Mouse (Mus musculus) heart, embryonic 14.5 days (tissue): ENCODE results near the gene Mical3. TPM values are rescaled to one million over a fixed set of nuclear protein-coding genes. Genes with fewer than 3 reads are reported as not detected.

ENCODE experiments used
- ATAC-seq: fragments of 200-750 bp; cut with Nextera tagmentation; 2 replicates; pipeline ENCODE4 v1.8.0; 2017; ENCODE audit warnings: low read depth, moderate TSS enrichment; ENCODE audit not compliant: insufficient number of reproducible peaks, insufficient read depth, low FRiP score
- H3K27ac ChIP-seq, 2 experiments: fragments of 200-500 bp in 1 of 2; fragments of 300-500 bp in 1 of 2; sonication (generic) in 1 of 2; replicated peaks in 1 of 2; 2 replicates each; pipeline ENCODE4 v1.5.1; 2012 to 2014; ENCODE audit warnings: low read depth in 2 of 2, low read length in 2 of 2, control low read depth in 1 of 2, mild to moderate bottlenecking in 1 of 2, mixed read lengths in 1 of 2; ENCODE audit not compliant: control insufficient read depth in 1 of 2, insufficient read depth in 1 of 2
- H3K27me3 ChIP-seq: fragments of 300-500 bp; sonication (generic); 2 replicates; pipeline ENCODE4 v1.6.1; 2014; ENCODE audit warnings: mild to moderate bottlenecking, low read length, control low read depth; ENCODE audit not compliant: control insufficient read depth, insufficient read depth
- H3K36me3 ChIP-seq: fragments of 300-500 bp; sonication (generic); 2 replicates; pipeline ENCODE4 v1.6.1; 2014; ENCODE audit warnings: mild to moderate bottlenecking, control low read depth, low read length, mixed read lengths; ENCODE audit not compliant: control insufficient read depth, insufficient read depth
- H3K4me1 ChIP-seq, 2 experiments: fragments of 200-500 bp in 1 of 2; fragments of 300-500 bp in 1 of 2; sonication (generic) in 1 of 2; 2 replicates each; pipeline ENCODE4 v1.6.1; 2012 to 2014; ENCODE audit warnings: low read length in 2 of 2, control low read depth in 1 of 2, mixed read lengths in 1 of 2; ENCODE audit not compliant: control insufficient read depth in 2 of 2, insufficient read depth in 2 of 2
- H3K4me2 ChIP-seq: fragments of 300-500 bp; sonication (generic); 2 replicates; pipeline ENCODE4 v1.6.1; 2014; ENCODE audit warnings: mild to moderate bottlenecking, low read length
- H3K4me3 ChIP-seq, 2 experiments: fragments of 200-500 bp in 1 of 2; fragments of 300-500 bp in 1 of 2; sonication (generic) in 1 of 2; 2 replicates each; pipeline ENCODE4 v1.5.1; 2012 to 2014; ENCODE audit warnings: low read length in 2 of 2, mild to moderate bottlenecking in 2 of 2, control low read depth in 1 of 2, low read depth in 1 of 2, moderate library complexity in 1 of 2; ENCODE audit not compliant: control insufficient read depth in 1 of 2, insufficient read depth in 1 of 2
- H3K9ac ChIP-seq: fragments of 300-500 bp; sonication (generic); 2 replicates; pipeline ENCODE4 v1.6.1; 2014; ENCODE audit warnings: mild to moderate bottlenecking, low read length
- H3K9me3 ChIP-seq: fragments of 300-500 bp; sonication (generic); 2 replicates; pipeline ENCODE4 v1.6.1; 2016; ENCODE audit warnings: low read length, control low read depth; ENCODE audit not compliant: control insufficient read depth
- WGBS: fragments of 180-500 bp; shearing (Covaris S2); extraction: QIAGEN DNeasy Blood & Tissue Kit; methylation state at CpG from one replicate; pipeline ENCODE4 v1.1.7; 2014; 5-methylcytosine and 5-hydroxymethylcytosine counted together
- polyA plus RNA-seq: library from polyadenylated mRNA; unstranded; fragments of >200 nt; fragmentation: Nextera tagmentation; extraction: Ambion mirVana; gene quantifications from 2 replicates; pipeline ENCODE4 v1.2.1, GENCODE M21; 2014

Gene Mical3
- polyA plus RNA-seq, 1 experiment from 2014 or later: 46.2 TPM

DNA sequence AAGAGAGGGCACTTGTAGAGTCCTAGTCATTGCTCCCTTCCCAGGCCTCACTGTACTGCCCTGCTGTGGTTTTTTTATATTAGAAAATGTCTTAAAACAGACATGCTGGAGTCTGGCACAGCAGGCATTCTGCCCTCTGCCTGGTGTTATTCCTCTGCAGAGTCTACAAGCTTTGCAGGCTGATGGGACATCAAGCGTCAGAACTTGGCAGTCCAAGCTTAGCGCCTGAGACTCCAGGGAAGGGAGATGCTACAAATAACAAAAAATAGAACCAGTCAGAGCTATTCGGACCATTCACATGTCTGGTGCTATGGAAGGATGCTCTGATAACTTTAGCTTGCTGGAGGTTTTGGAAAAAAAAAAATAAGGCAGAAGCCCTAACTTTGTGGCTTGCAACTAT is 144.6 kb downstream of the Mical3 start:
- H3K4me1 ChIP-seq: peaks cover 22 to 43% of the 10 kb centered on the region in 2 experiments
- 85% methylated on average over 3 of the region's 3 CpGs for WGBS
- H3K4me2 ChIP-seq: no peak overlapping the region
- H3K4me3 ChIP-seq: no peak overlapping the region
- H3K27ac ChIP-seq: peak overlapping the region in 1 of 2 experiments; percentile 89; a peak in 2 of 4 replicates
- H3K36me3 ChIP-seq: peaks cover 41% of the 10 kb centered on the region
- no peaks in the 10 kb centered on the region for H3K9me3 ChIP-seq
- ATAC-seq: no peak
- H3K9ac ChIP-seq: no peak overlapping the region; the same call in 1 of the 2 replicates
- H3K27me3 ChIP-seq: no peaks in the 10 kb centered on the region

DNA sequence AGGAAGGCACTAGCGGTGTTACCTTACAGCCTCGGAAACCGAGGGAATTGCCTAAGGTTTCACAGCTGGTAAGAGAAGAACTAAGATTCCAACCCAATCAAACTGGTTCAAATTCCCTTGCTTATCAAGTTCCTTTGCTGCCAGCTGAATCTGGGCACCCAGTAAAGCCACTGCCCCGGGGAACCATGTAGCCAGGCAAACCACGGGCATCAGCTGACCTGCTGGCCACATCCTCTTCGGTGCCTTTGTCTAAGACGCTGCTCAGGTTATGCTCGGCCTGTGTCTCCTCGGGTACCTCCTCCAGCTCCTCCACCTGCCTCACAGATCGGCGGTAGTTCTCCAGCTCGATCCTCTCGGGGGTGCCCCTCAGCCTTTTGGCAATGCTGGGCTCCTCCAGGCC is 148.5 kb downstream of the Mical3 start:
- no peak for ATAC-seq
- Histone ChIP-seq H3K9me3 (no peaks in the 10 kb centered on the region), H3K4me1 (peaks cover 22 to 30% of the 10 kb centered on the region in 2 experiments), H3K9ac (no peak overlapping the region), H3K36me3 (peaks cover 57% of the 10 kb centered on the region), H3K4me3 (no peak overlapping the region), H3K27me3 (no peaks in the 10 kb centered on the region), H3K27ac (no peak overlapping the region), H3K4me2 (no peak overlapping the region)
- WGBS: 93% methylated on average over 13 of the region's 13 CpGs

DNA sequence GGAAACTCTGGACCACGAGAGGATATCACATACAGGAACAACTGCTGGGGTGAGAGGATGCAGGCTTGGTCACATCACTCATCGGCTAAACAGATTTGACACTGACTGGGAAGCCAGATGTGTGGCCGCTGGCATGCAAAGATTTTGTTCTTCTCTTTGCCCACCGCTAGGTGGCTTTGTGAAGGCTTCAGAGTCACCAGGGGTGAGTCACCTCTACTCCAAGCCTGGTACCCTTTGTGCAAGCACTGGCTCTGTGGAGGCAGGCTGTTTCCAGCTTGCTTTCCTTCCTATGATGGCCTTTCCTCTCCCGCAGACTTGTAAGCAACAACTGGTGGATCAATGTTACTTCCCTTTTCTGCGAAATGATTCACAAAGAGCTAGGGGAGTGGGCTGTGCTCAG is 149.3 kb downstream of the Mical3 start:
- 60% methylated on average over 6 of the region's 6 CpGs for WGBS
- no peak for ATAC-seq
- Histone ChIP-seq H3K9ac (no peak overlapping the region), H3K36me3 (peaks cover 57% of the 10 kb centered on the region), H3K27ac (no peak overlapping the region), H3K4me2 (no peak overlapping the region), H3K4me3 (no peak overlapping the region), H3K4me1 (peaks cover 14 to 22% of the 10 kb centered on the region in 2 experiments), H3K27me3 (no peaks in the 10 kb centered on the region), H3K9me3 (no peaks in the 10 kb centered on the region)

DNA sequence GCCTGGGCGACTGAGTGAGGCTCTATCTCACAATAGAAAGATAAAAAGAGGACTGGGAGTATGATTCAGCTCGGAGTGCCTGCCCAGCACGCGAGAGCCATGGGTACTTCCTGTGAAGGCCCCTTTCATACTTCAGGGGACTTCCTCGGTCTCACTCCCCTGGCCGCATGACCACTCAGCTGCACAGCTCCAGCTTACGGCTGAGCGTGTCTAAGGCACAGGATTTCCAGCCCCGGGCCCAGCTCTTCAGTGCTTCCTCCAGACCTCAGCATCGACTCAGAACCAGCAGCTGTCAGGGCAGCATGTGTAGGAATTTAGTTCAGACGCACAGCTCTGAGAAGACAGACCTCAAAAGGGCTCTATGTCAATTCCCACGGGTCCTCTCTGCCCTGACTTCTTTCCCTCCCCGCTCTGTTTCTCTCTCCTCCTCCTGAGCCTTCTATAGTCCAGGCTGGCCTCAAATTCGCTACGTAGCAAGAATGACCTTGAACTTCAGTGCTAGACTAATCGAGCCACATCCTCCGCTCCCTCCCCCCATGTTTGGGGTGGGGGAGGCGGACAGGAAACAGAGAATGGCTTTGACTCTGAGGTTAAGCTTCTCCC is 152.7 kb downstream of the Mical3 start:
- H3K27ac ChIP-seq: peak overlapping the region; percentile 64 to 79
- H3K4me1 ChIP-seq: peaks cover 13 to 14% of the 10 kb centered on the region in 2 experiments
- ATAC-seq: peak; percentile 34; the same call in 1 of the 2 replicates
- WGBS: 19% methylated on average over 18 of the region's 18 CpGs
- H3K27me3 ChIP-seq: no peaks in the 10 kb centered on the region
- peak overlapping the region; percentile 56 for H3K9ac ChIP-seq
- H3K36me3 ChIP-seq: peaks cover 47% of the 10 kb centered on the region
- peak overlapping the region; percentile 16; the same call in 1 of the 2 replicates for H3K4me2 ChIP-seq
- no peaks in the 10 kb centered on the region for H3K9me3 ChIP-seq
- no peak overlapping the region for H3K4me3 ChIP-seq

DNA sequence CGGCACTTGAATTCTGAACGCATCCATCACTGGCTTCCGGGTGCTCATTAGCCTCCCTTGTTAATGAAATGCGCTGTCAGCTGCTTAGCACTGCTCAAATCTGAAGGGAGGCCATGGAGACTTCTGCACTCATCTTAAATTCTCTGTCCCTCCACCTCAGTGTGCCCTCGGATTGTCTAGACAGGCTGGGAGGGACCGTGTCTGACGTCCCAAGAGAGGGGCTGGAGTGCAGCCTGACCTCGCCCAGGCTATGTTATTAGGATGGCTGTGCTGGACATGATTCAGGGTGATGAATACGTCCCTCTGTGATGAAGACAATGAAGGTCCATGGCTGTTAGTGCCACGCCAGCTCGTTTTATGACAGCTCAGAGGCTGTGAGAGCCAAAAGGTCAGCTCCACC is 153.8 kb downstream of the Mical3 start:
- H3K4me2 ChIP-seq: no peak overlapping the region
- H3K36me3 ChIP-seq: peaks cover 50% of the 10 kb centered on the region
- H3K9me3 ChIP-seq: no peaks in the 10 kb centered on the region
- no peak overlapping the region for H3K27ac ChIP-seq
- WGBS: 76% methylated on average over 11 of the region's 11 CpGs
- no peaks in the 10 kb centered on the region for H3K27me3 ChIP-seq
- no peak overlapping the region for H3K4me3 ChIP-seq
- H3K9ac ChIP-seq: no peak overlapping the region
- ATAC-seq: no peak
- peaks cover 14% of the 10 kb centered on the region in 2 experiments for H3K4me1 ChIP-seq

DNA sequence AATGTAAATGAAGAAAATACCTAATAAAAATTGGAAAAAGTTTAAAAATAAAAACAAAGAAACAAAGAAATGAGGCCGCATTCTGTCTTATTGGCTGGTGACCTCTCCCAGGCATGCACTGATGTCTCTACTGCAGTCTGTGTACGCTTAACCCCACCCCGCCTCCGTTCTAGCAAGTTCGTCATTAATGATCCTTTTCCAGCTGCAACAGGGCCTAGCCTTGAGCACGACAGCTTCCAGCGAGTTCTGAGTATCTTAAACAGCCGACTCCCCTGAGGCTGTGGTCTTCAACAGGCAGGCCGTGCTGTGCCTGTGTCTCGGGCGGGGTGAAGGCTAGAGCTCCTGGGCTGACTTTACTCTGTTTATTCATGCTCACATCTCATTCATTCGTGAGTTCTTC is 154.7 kb downstream of the Mical3 start:
- WGBS: 87% methylated on average over 12 of the region's 12 CpGs
- H3K27me3 ChIP-seq: no peaks in the 10 kb centered on the region
- peaks cover 14% of the 10 kb centered on the region in 2 experiments for H3K4me1 ChIP-seq
- H3K4me3 ChIP-seq: no peak overlapping the region
- H3K4me2 ChIP-seq: no peak overlapping the region
- no peaks in the 10 kb centered on the region for H3K9me3 ChIP-seq
- no peak for ATAC-seq
- no peak overlapping the region for H3K27ac ChIP-seq
- H3K36me3 ChIP-seq: peaks cover 48% of the 10 kb centered on the region
- no peak overlapping the region for H3K9ac ChIP-seq

DNA sequence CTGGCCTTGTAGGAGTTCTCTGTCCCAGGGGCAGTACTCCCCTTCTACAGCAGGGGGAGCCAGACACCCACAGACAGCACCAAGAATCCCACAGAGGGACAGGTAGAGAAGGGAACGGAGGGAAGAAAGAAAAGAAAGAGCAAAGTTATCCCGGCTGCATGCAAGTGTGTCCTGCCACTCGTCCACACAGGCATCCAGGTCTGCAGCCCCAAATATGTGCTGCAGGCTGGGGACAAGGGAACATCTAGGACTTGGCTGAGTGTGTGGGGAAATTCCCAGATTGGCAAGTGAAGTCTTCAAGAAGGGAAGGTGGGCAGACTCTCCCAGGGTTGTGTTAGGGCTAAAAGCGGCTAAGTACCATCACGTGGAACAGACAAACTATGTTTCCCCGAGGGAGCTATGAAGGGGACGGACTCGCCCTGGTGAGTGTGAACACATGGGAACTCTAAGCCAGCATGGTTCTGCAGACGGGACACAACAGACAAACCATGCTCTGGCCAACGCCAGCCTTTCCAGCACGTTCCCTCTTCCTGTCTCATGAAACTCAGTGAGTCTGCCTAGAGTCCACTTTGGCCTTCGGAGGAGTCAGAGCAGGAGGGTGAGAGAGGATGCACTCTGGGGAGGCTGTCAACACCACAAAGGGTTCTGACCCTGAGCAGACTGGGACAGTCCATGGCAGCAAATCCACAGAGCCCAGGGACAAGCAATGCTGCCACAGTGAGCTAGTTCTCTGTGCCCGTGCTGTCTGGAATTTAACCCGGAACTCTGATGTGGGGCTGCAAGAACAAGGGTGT is 158.8 kb downstream of the Mical3 start:
- Histone ChIP-seq H3K4me2 (no peak overlapping the region), H3K9ac (no peak overlapping the region), H3K36me3 (peaks cover 56% of the 10 kb centered on the region), H3K9me3 (no peaks in the 10 kb centered on the region), H3K27me3 (no peaks in the 10 kb centered on the region), H3K4me3 (no peak overlapping the region), H3K4me1 (peaks cover 0 to 2% of the 10 kb centered on the region in 2 experiments; a peak in 1 of 4 replicates), H3K27ac (no peak overlapping the region)
- 0 out of 2 replicates have a peak, but pooled peaks have one; percentile 17 for ATAC-seq
- WGBS: 43% methylated on average over 14 of the region's 14 CpGs
